ENCODE assay signal across 9 mouse cellular contexts in the genomic region with DNA sequence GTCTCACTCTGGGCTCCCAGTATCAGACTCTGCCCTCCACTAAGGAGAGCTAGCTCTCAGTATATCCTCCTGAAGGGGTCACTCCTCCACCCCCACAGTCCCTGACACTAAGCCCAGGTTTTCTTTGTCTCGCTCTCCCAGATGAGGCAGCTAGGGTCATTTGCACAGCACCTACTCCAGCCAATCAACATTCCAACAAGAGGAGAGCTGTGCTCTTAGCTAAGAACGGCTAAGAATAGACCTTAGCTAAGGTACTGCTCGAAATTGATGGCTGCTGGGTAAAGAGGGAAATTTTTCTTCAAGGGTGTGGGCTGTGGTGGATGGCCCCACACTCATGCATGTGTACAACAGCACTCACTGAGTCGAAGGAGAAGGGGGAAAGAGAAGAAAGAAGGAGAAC.
A peak's percentile ranks its signal among the peaks of the same experiment; 100 is the strongest.
DNase-seq lines count a peak whose midpoint lies in the region; ATAC-seq and TF ChIP-seq lines count a peak whose summit lies in the region.
"Had no signal": no experiment of that assay in that cellular context is flagged by ENCODE, and none has a peak within 500 bp of the region (broad histone marks: within the 10 kb centered on the region; RNA-seq: fewer than 3 reads in every experiment).

No protein-coding gene starts in this region.

- no peak for TF ChIP-seq CTCF in lung, embryonic 14.5 days (IDR thresholded peaks at IDR 0.05; ENCODE audit: low read depth)
- no peak for TF ChIP-seq CTCF in liver, postnatal 0 days (IDR thresholded peaks at IDR 0.05; ENCODE audit: low read depth)

- peak overlapping the region; percentile 70 for H3K4me2 ChIP-seq in lung, embryonic 14.5 days
- peak overlapping the region; percentile 62 for H3K4me2 ChIP-seq in liver, postnatal 0 days (ENCODE audit: low read depth, low read length)

- DNase-seq in lung, embryonic 14.5 days = peak; percentile 15
- no peak for DNase-seq in lung, postnatal 14 days
- DNase-seq in heart, postnatal 4 days = peak; percentile 20
- DNase-seq in liver, postnatal 0 days = no peak
- DNase-seq in layer of hippocampus, postnatal 14 days (ENCODE audit: low spot score in 2 of 2) = no peak
- no peak for DNase-seq in spleen, adult 12 weeks (ENCODE audit: low spot score)

- H3K27me3 ChIP-seq in lung, embryonic 14.5 days (ENCODE audit: insufficient read depth, low read length) = no peaks in the 10 kb centered on the region
- H3K27me3 ChIP-seq in liver, postnatal 0 days (ENCODE audit: insufficient read depth, low read length) = no peaks in the 10 kb centered on the region

- no peaks in the 10 kb centered on the region for H3K36me3 ChIP-seq in lung, embryonic 14.5 days (ENCODE audit: insufficient read depth)
- no peaks in the 10 kb centered on the region for H3K36me3 ChIP-seq in liver, postnatal 0 days (replicated peaks; ENCODE audit: insufficient read depth, low read length)
- H3K36me3 ChIP-seq: G1E had no signal

- ATAC-seq in lung, embryonic 14.5 days (ENCODE audit: insufficient read depth) = peak; percentile 31; the same call in 1 of the 2 replicates
- ATAC-seq in liver, postnatal 0 days = no peak
- ATAC-seq in megakaryocyte-erythroid progenitor cell, adult 5-6 weeks (replicated peaks; ENCODE audit: low FRiP score, low TSS enrichment, poor library complexity, severe bottlenecking) = no peak; the same call in 1 of the 2 replicates
- ATAC-seq in erythroid progenitor cell, adult 5-6 weeks (replicated peaks; ENCODE audit: low FRiP score, poor library complexity, severe bottlenecking) = no peak

- TF ChIP-seq EP300 in liver, postnatal 0 days (IDR thresholded peaks at IDR 0.05; ENCODE audit: low read depth) = no peak

- no peaks in the 10 kb centered on the region for H3K4me1 ChIP-seq in lung, embryonic 14.5 days (ENCODE audit: insufficient read depth)
- no peaks in the 10 kb centered on the region; the same call in 1 of the 2 replicates for H3K4me1 ChIP-seq in liver, postnatal 0 days (ENCODE audit: insufficient read depth)

- no peak overlapping the region for H3K4me3 ChIP-seq in lung, embryonic 14.5 days (ENCODE audit: low read depth, low read length)
- H3K4me3 ChIP-seq in liver, postnatal 0 days (ENCODE audit: low read depth, low read length) = no peak overlapping the region

- H3K9me3 ChIP-seq in lung, embryonic 14.5 days (ENCODE audit: low read depth, low read length) = no peaks in the 10 kb centered on the region
- no peaks in the 10 kb centered on the region for H3K9me3 ChIP-seq in liver, postnatal 0 days (ENCODE audit: low read length)
- H3K9me3 ChIP-seq: G1E had no signal

- 15% methylated on average over 4 of the region's 4 CpGs for WGBS in lung, embryonic 14.5 days
- WGBS in liver, postnatal 0 days (ENCODE audit: insufficient replicate concordance) = 31% methylated on average over 4 of the region's 4 CpGs

- no peak overlapping the region for H3K27ac ChIP-seq in lung, embryonic 14.5 days (ENCODE audit: low read depth)
- H3K27ac ChIP-seq in liver, postnatal 0 days (ENCODE audit: low read depth) = no peak overlapping the region

- no peak overlapping the region for H3K9ac ChIP-seq in lung, embryonic 14.5 days
- no peak overlapping the region for H3K9ac ChIP-seq in liver, postnatal 0 days (replicated peaks)

Comparison
In these comparisons a context has a peak if more than half of its experiments do, and no peak if none do; other contexts are left out.
1. DNase-seq: peak in lung, embryonic 14.5 days (single experiment) and heart, postnatal 4 days (single experiment); none in lung, postnatal 14 days (single experiment), liver, postnatal 0 days (single experiment), layer of hippocampus, postnatal 14 days (0 of 2) and spleen, adult 12 weeks (single experiment).